Mouse (Mus musculus) frontal cortex, postnatal 25 days (tissue): Measurements from ENCODE around the gene Atf7ip2.

Experiments used
- DNase-seq, 2 experiments: peaks; one replicate each; pipeline ENCODE4 v3.0.0; 2022; ENCODE audit warnings: low spot score in 2 of 2

Atf7ip2 gene

GRCm38 (mm10) chr16:10297696-10298644, 105.5 kb downstream of the Atf7ip2 start:
- no peak for DNase-seq

- DNase-seq = no peak
Observed at GRCm38 (mm10) chr16:10299637-10300036, 107.1 kb downstream of the Atf7ip2 start.

DNA sequence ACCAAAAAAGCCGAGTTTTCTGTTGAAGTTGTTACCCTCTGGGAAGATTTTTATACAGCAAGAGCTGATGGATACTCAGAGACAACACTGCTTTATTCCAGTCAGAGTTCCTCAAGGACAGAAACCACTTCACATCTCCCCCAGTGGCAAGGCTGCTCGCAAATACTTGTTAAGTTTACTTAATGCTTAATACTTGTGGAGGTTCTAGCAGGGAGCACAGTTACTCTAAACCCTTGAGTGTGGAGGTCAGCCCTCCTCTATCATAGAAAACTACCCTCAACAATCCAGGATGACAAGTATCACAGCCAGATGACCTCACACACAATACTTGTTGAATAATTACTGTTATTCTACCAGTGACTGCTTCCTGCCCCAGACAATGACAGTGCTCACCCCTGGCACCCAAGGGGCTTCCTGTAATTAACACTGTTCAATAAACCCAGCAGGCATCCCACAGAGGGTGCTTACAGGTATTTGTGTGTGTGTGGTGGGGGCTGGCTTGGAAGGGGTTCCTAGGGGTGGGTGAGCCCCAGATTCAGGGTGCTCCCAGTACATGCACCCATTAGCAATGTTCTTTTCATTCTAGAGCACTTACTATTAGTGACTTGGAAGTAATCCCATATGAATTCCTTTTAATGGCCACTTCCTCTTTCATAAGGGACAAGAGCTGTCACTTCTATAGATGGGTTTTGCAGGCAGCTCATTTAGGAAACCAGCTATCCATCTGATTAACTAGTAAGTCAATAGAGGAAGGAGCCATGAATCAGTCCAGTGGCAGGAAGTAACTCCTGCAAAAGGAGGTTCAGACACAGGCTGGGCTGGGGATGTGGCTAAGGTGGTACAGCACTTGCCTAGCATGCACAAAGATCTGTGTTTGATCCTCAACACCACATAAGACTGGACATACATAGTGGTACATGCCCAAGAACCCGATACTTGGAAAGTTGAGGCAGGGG, 108.0 kb downstream of the Atf7ip2 start:
- no peak for DNase-seq
